Mouse (Mus musculus) MEL (cell line): Measurements from ENCODE around the gene Zfp655. TPM values are rescaled to one million over a fixed set of nuclear protein-coding genes. Genes with fewer than 3 reads are reported as not detected.

Source experiments
- DNase-seq: peaks from one replicate; pipeline ENCODE4 v3.0.0; 2011; ENCODE audit warnings: low read depth, low spot score
- H3K27ac ChIP-seq: 2 replicates; pipeline ENCODE4 v1.5.1; 2012; ENCODE audit warnings: low read depth, mild to moderate bottlenecking, control low read depth, low read length, moderate library complexity; ENCODE audit not compliant: control insufficient read depth
- H3K27me3 ChIP-seq, 2 experiments: fragments of 150-350 bp in 1 of 2; sonication (generic) in 1 of 2; 2 replicates each; pipeline ENCODE4 v1.6.1; 2012; ENCODE audit warnings: low read length in 2 of 2, mild to moderate bottlenecking in 2 of 2, improper control_type of control experiment in 1 of 2, moderate library complexity in 1 of 2; ENCODE audit not compliant: insufficient read depth in 2 of 2, control insufficient read depth in 1 of 2
- H3K36me3 ChIP-seq, 2 experiments: 2 replicates each; pipeline ENCODE4 v1.6.1; 2012 to 2014; ENCODE audit warnings: low read length in 2 of 2, improper control_type of control experiment in 1 of 2, inconsistent platforms in 1 of 2, mild to moderate bottlenecking in 1 of 2; ENCODE audit not compliant: insufficient read depth in 2 of 2, control insufficient read depth in 1 of 2
- H3K4me1 ChIP-seq, 2 experiments: fragments of 150-350 bp in 1 of 2; sonication (generic) in 1 of 2; 2 replicates each; pipeline ENCODE4 v1.6.1; 2012; ENCODE audit warnings: low read length in 2 of 2, improper control_type of control experiment in 1 of 2, mild to moderate bottlenecking in 1 of 2; ENCODE audit not compliant: insufficient read depth in 2 of 2, control insufficient read depth in 1 of 2
- H3K4me3 ChIP-seq, 2 experiments: fragments of 150-350 bp in 1 of 2; sonication (generic) in 1 of 2; 2 replicates each; pipeline ENCODE4 v1.5.1; 2012; ENCODE audit warnings: low read depth in 2 of 2, low read length in 2 of 2, mild to moderate bottlenecking in 2 of 2, moderate library complexity in 2 of 2, control low read depth in 1 of 2, improper control_type of control experiment in 1 of 2; ENCODE audit not compliant: control insufficient read depth in 1 of 2, insufficient read depth in 1 of 2
- H3K79me2 ChIP-seq: 2 replicates; pipeline ENCODE4 v1.6.1; 2012; ENCODE audit warnings: mild to moderate bottlenecking, low read length, moderate library complexity; ENCODE audit not compliant: control insufficient read depth, poor library complexity, insufficient read depth
- H3K9ac ChIP-seq: 2 replicates; pipeline ENCODE4 v1.6.1; 2012; ENCODE audit warnings: low read depth, mild to moderate bottlenecking, control low read depth, low read length, moderate library complexity; ENCODE audit not compliant: control insufficient read depth, poor library complexity, severe bottlenecking
- H3K9me3 ChIP-seq: fragments of 150-350 bp; sonication (generic); replicated peaks from 2 replicates; pipeline ENCODE4 v1.6.1; 2012; ENCODE audit warnings: mild to moderate bottlenecking, low read length, improper control_type of control experiment, moderate library complexity; ENCODE audit not compliant: insufficient read depth
- BHLHE40 ChIP-seq: IDR thresholded peaks from 2 replicates; pipeline ENCODE4 v1.6.1; 2012; ENCODE audit warnings: low read depth, mild to moderate bottlenecking, inconsistent platforms, low read length, improper control_type of control experiment, borderline replicate concordance
- CHD2 ChIP-seq: IDR thresholded peaks from 2 replicates; pipeline ENCODE4 v1.6.1; 2011; ENCODE audit warnings: low read length, improper control_type of control experiment
- CTCF ChIP-seq, 3 experiments: IDR thresholded peaks in 2 of 3; conservative IDR thresholded peaks in 1 of 3; 2 replicates each; pipeline ENCODE4 v1.5.1; 2011 to 2012; ENCODE audit warnings: low read length in 3 of 3, low read depth in 2 of 3, mild to moderate bottlenecking in 2 of 3, improper control_type of control experiment in 1 of 3, inconsistent platforms in 1 of 3, mixed read lengths in 1 of 3, moderate library complexity in 1 of 3; ENCODE audit not compliant: control insufficient read depth in 1 of 3, insufficient read depth in 1 of 3, poor library complexity in 1 of 3, severe bottlenecking in 1 of 3
- E2F4 ChIP-seq: IDR thresholded peaks from 2 replicates; pipeline ENCODE4 v1.6.1; 2011; ENCODE audit warnings: low read depth, low read length, improper control_type of control experiment, borderline replicate concordance
- ELF1 ChIP-seq: IDR thresholded peaks from 2 replicates; pipeline ENCODE4 v1.6.1; 2014; ENCODE audit warnings: low read depth, mild to moderate bottlenecking, inconsistent platforms, low read length, improper control_type of control experiment, moderate library complexity
- EP300 ChIP-seq, 2 experiments: IDR thresholded peaks; 2 replicates each; pipeline ENCODE4 v1.6.1; 2011; ENCODE audit warnings: improper control_type of control experiment in 2 of 2, low read length in 2 of 2, low read depth in 1 of 2, mild to moderate bottlenecking in 1 of 2
- ETS1 ChIP-seq: IDR thresholded peaks from 2 replicates; pipeline ENCODE4 v1.6.1; 2012; ENCODE audit warnings: low read depth, mild to moderate bottlenecking, inconsistent platforms, low read length, improper control_type of control experiment, moderate library complexity
- GABPA ChIP-seq: IDR thresholded peaks from 2 replicates; pipeline ENCODE4 v1.6.1; 2012; ENCODE audit warnings: low read depth, mild to moderate bottlenecking, inconsistent platforms, low read length, improper control_type of control experiment, moderate library complexity
- GATA1 ChIP-seq: IDR thresholded peaks from 2 replicates; pipeline ENCODE4 v1.6.1; 2011; ENCODE audit warnings: low read depth, low read length, improper control_type of control experiment
- KAT2A ChIP-seq: conservative IDR thresholded peaks from 2 replicates; pipeline ENCODE4 v1.6.1; 2012; ENCODE audit warnings: low read depth, low read length, improper control_type of control experiment, inconsistent platforms
- MAX ChIP-seq: IDR thresholded peaks from 2 replicates; pipeline ENCODE4 v1.6.1; 2011; ENCODE audit warnings: low read length, improper control_type of control experiment
- MAZ ChIP-seq: IDR thresholded peaks from 2 replicates; pipeline ENCODE4 v1.6.1; 2012; ENCODE audit warnings: low read depth, mild to moderate bottlenecking, inconsistent platforms, low read length, improper control_type of control experiment
- MEF2A ChIP-seq: IDR thresholded peaks from 2 replicates; pipeline ENCODE4 v1.6.1; 2014; ENCODE audit warnings: low read depth, mild to moderate bottlenecking, inconsistent platforms, low read length, improper control_type of control experiment; ENCODE audit not compliant: poor library complexity, insufficient replicate concordance, severe bottlenecking; ENCODE audit errors: extremely low read depth
- MXI1 ChIP-seq: IDR thresholded peaks from 2 replicates; pipeline ENCODE4 v1.6.1; 2011; ENCODE audit warnings: mild to moderate bottlenecking, low read depth, low read length, improper control_type of control experiment
- MYB ChIP-seq: IDR thresholded peaks from 2 replicates; pipeline ENCODE4 v1.6.1; 2011; ENCODE audit warnings: mild to moderate bottlenecking, low read depth, low read length, improper control_type of control experiment
- NRF1 ChIP-seq: IDR thresholded peaks from 2 replicates; pipeline ENCODE4 v1.6.1; 2014; ENCODE audit warnings: low read depth, mild to moderate bottlenecking, inconsistent platforms, low read length, improper control_type of control experiment, moderate library complexity; ENCODE audit not compliant: poor library complexity, insufficient read depth, severe bottlenecking
- POLR2AphosphoS2 ChIP-seq: IDR thresholded peaks from 2 replicates; pipeline ENCODE4 v1.6.1; 2011; ENCODE audit warnings: low read length, improper control_type of control experiment
- RAD21 ChIP-seq: IDR thresholded peaks from 2 replicates; pipeline ENCODE4 v1.6.1; 2011; ENCODE audit warnings: mild to moderate bottlenecking, low read depth, low read length, improper control_type of control experiment
- RCOR1 ChIP-seq: IDR thresholded peaks from 2 replicates; pipeline ENCODE4 v1.6.1; 2012; ENCODE audit warnings: low read depth, mild to moderate bottlenecking, inconsistent platforms, low read length, improper control_type of control experiment
- SIN3A ChIP-seq: IDR thresholded peaks from 2 replicates; pipeline ENCODE4 v1.6.1; 2012; ENCODE audit warnings: low read length, improper control_type of control experiment, inconsistent platforms
- SMC3 ChIP-seq: IDR thresholded peaks from 2 replicates; pipeline ENCODE4 v1.6.1; 2011; ENCODE audit warnings: low read depth, low read length, improper control_type of control experiment
- TAL1 ChIP-seq: IDR thresholded peaks from 2 replicates; pipeline ENCODE4 v1.6.1; 2012; ENCODE audit warnings: mild to moderate bottlenecking, inconsistent platforms, low read length, moderate library complexity, mixed read lengths
- TBP ChIP-seq: IDR thresholded peaks from 2 replicates; pipeline ENCODE4 v1.8.0; 2011; ENCODE audit warnings: low read depth, low read length, improper control_type of control experiment
- TCF12 ChIP-seq: IDR thresholded peaks from 2 replicates; pipeline ENCODE4 v1.6.1; 2014; ENCODE audit warnings: low read depth, mild to moderate bottlenecking, inconsistent platforms, low read length, improper control_type of control experiment, moderate library complexity
- UBTF ChIP-seq: IDR thresholded peaks from 2 replicates; pipeline ENCODE4 v1.6.1; 2012; ENCODE audit warnings: low read depth, mild to moderate bottlenecking, inconsistent platforms, low read length, improper control_type of control experiment, moderate library complexity, borderline replicate concordance; ENCODE audit not compliant: insufficient read depth
- USF1 ChIP-seq: IDR thresholded peaks from 2 replicates; pipeline ENCODE4 v1.6.1; 2014; ENCODE audit warnings: low read depth, mild to moderate bottlenecking, inconsistent platforms, low read length, improper control_type of control experiment, moderate library complexity
- ZKSCAN1 ChIP-seq: IDR thresholded peaks from 2 replicates; pipeline ENCODE4 v1.6.1; 2012; ENCODE audit warnings: low read depth, mild to moderate bottlenecking, inconsistent platforms, low read length, improper control_type of control experiment, moderate library complexity
- ZNF384 ChIP-seq: IDR thresholded peaks from 2 replicates; pipeline ENCODE4 v1.6.1; 2012; ENCODE audit warnings: low read depth, mild to moderate bottlenecking, inconsistent platforms, low read length, improper control_type of control experiment
- polyA plus RNA-seq, 2 experiments: library from polyadenylated mRNA; stranded (reverse) in 1 of 2; unstranded in 1 of 2; fragments of >175 nt in 1 of 2; fragments of >200 nt in 1 of 2; gene quantifications; 2 replicates each; pipeline versions ENCODE4 v1.2.1 to v1.2.4; 2012; ENCODE audit warnings: low replicate concordance in 2 of 2, low read depth in 1 of 2; ENCODE audit not compliant: insufficient read length in 2 of 2, insufficient read depth in 1 of 2, missing spikeins in 1 of 2
- total RNA-seq: library from RNA; depleted of rRNA; stranded (reverse); fragments of 300-350 nt; gene quantifications from 2 replicates; pipeline ENCODE4 v1.2.3, GENCODE M21; 2012

The Zfp655 gene
- total and polyA plus RNA-seq, 3 experiments: 25.2 to 35.3 (median 26.9) TPM

GRCm38 (mm10) chr5:145200387-145200786 is 31.1 kb upstream of the Zfp655 start:
- TF ChIP-seq USF1 (peak; percentile 62; the same call in 1 of the 2 replicates), BHLHE40 (peak; percentile 64; the same call in 1 of the 2 replicates), MXI1 (peak; percentile 57), SIN3A (no peak), UBTF (no peak)
- Histone ChIP-seq H3K4me1 (peaks cover 0 to 18% of the 10 kb centered on the region in 2 experiments; a peak in 2 of 4 replicates), H3K27ac (peak overlapping the region; percentile 32; the same call in 1 of the 2 replicates), H3K9me3 (no peaks in the 10 kb centered on the region), H3K36me3 (peaks cover 0 to 11% of the 10 kb centered on the region in 2 experiments; a peak in 1 of 4 replicates), H3K9ac (peak overlapping the region; percentile 95), H3K27me3 (no peaks in the 10 kb centered on the region), H3K79me2 (peaks cover 17% of the 10 kb centered on the region), H3K4me3 (peak overlapping the region; percentile 50 to 98)
- peak; percentile 56 for DNase-seq

GRCm38 (mm10) chr5:145201321-145201991 is 30.1 kb upstream of the Zfp655 start, which contains the start of gene Zkscan14:
Gene Zkscan14, minus strand, starts transcription at chr5:145201868.
- H3K27ac ChIP-seq: peak within 1 kb of the TSS; percentile 81
- H3K4me1 ChIP-seq: peaks cover 0 to 18% of the 10 kb centered on the region in 2 experiments; a peak in 2 of 4 replicates
- TF ChIP-seq TBP (peak; percentile 82; the same call in 1 of the 2 replicates), TAL1 (no peak), EP300 (IDR thresholded peaks at IDR 0.05; ENCODE audit: low read depth in 1 of 2, low read length in 2 of 2) (no peak), MYB (no peak), MXI1 (peak; percentile 97), ELF1 (peak; percentile 83), USF1 (peak; percentile 47), ETS1 (peak; percentile 42; the same call in 1 of the 2 replicates), KAT2A (no peak; the same call in 1 of the 2 replicates), CHD2 (no peak), ZKSCAN1 (no peak), SIN3A (peak; percentile 99), TCF12 (0 out of 2 replicates have a peak, but pooled peaks have one; percentile 32), GATA1 (no peak), SMC3 (no peak), UBTF (0 out of 2 replicates have a peak, but pooled peaks have one; percentile 20), RAD21 (no peak), POLR2AphosphoS2 (peak; percentile 74; the same call in 1 of the 2 replicates), CTCF (IDR thresholded peaks at IDR 0.05 in 2 of 3, conservative IDR thresholded peaks at IDR 0.05 in 1 of 3; ENCODE audit: control insufficient read depth in 1 of 3, insufficient read depth in 1 of 3, low read depth in 2 of 3, low read length in 3 of 3, poor library complexity in 1 of 3, severe bottlenecking in 1 of 3) (no peak), MAX (peak; percentile 80), NRF1 (no peak), MAZ (no peak), ZNF384 (0 out of 2 replicates have a peak, but pooled peaks have one; percentile 9), GABPA (peak; percentile 20; the same call in 1 of the 2 replicates), MEF2A (no peak), E2F4 (no peak), RCOR1 (no peak)

More at GRCm38 (mm10) chr5:145201321-145201991, 30.1 kb upstream of the Zfp655 start, which contains the start of gene Zkscan14:
- Histone ChIP-seq H3K27me3 (no peaks in the 10 kb centered on the region), H3K9me3 (no peaks in the 10 kb centered on the region), H3K79me2 (peaks cover 22% of the 10 kb centered on the region), H3K9ac (peak within 1 kb of the TSS; percentile 95), H3K4me3 (peak within 1 kb of the TSS; percentile 98 to 100), H3K36me3 (peaks cover 0 to 13% of the 10 kb centered on the region in 2 experiments; a peak in 2 of 4 replicates)
- peak; percentile 96 for DNase-seq
